Mouse (Mus musculus): ENCODE measurements at regions not wholly inside any gene's neighbourhood (a gene's known extent, or its start where the extent isn't known, plus 50 kb on each side); places are given as distances from the start of the nearest gene placed in this dataset.

DNA sequence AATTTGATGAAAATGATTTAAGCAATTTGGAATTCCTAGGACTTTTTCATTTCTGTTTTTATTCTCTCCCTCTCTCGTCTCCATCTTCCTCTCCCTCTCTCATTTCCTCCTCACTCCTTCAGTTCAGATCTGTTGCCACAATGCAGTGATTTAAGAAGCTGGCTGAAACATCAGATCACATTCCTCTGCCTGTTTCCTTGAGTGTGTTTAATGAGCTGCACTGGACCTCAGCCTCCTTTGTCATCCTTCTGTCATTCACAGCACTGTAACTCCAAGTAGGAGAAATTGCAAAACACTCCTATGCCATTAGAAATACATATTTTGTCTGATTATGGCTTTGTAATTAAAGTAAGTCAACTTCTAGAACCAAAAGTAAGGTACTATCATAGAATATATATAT lies 103.5 kb upstream of the Mdga2 start:
- WGBS = 17% methylated on average over 1 of the region's 1 CpGs
- no peak overlapping the region for H3K27ac ChIP-seq (ENCODE audit: low read length)
- no peak overlapping the region for H3K4me2 ChIP-seq (ENCODE audit: low read length)

DNA sequence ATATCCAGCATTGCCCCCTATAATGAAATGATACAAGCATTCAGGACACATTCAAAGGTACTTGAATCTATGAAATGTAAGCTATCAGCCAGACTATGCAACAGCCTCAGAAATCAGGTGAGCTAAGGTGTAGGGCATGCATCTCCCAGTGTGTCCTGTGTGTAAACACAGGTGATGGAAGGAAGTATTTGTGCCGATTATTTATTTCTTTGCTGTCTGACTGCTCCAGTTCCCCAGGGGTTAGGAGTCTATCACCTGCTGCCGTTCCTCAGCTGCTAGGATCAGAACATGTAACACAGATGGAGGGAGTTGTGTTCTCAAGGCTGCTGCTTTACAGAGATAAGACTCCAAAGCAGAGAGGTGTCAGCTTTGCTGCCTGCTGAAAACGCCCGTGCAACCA lies 103.0 kb upstream of the Mdga2 start:
- no peak overlapping the region for H3K9ac ChIP-seq (replicated peaks; ENCODE audit: low read depth, low read length)
- H3K9me3 ChIP-seq (ENCODE audit: control insufficient read depth, low read length) = no peaks in the 10 kb centered on the region
- H3K4me1 ChIP-seq (replicated peaks; ENCODE audit: control insufficient read depth, insufficient read depth, low read length) = no peaks in the 10 kb centered on the region
- H3K36me3 ChIP-seq (ENCODE audit: control insufficient read depth, insufficient read depth) = no peaks in the 10 kb centered on the region
- no peak for ATAC-seq
- H3K27me3 ChIP-seq (replicated peaks; ENCODE audit: control insufficient read depth, insufficient read depth, low read length) = no peaks in the 10 kb centered on the region
- 63% methylated on average over 4 of the region's 4 CpGs for WGBS
- H3K4me2 ChIP-seq (ENCODE audit: low read length) = no peak overlapping the region
- no peak overlapping the region for H3K4me3 ChIP-seq (replicated peaks; ENCODE audit: low read length)
- H3K27ac ChIP-seq (ENCODE audit: low read length) = no peak overlapping the region

More for the DNA sequence above, 103.5 kb upstream of the Mdga2 start:
- Histone ChIP-seq H3K36me3 (ENCODE audit: control insufficient read depth, insufficient read depth) (no peaks in the 10 kb centered on the region), H3K9ac (replicated peaks; ENCODE audit: low read depth, low read length) (no peak overlapping the region), H3K4me3 (replicated peaks; ENCODE audit: low read length) (no peak overlapping the region), H3K27me3 (replicated peaks; ENCODE audit: control insufficient read depth, insufficient read depth, low read length) (no peaks in the 10 kb centered on the region), H3K4me1 (replicated peaks; ENCODE audit: control insufficient read depth, insufficient read depth, low read length) (no peaks in the 10 kb centered on the region), H3K9me3 (ENCODE audit: control insufficient read depth, low read length) (no peaks in the 10 kb centered on the region)
- ATAC-seq = no peak

- H3K4me3 ChIP-seq (replicated peaks; ENCODE audit: low read length) = no peak overlapping the region
- no peak overlapping the region for H3K9ac ChIP-seq (replicated peaks; ENCODE audit: low read depth, low read length)
- no peaks in the 10 kb centered on the region for H3K36me3 ChIP-seq (ENCODE audit: control insufficient read depth, insufficient read depth)
- no peak overlapping the region for H3K27ac ChIP-seq (ENCODE audit: low read length)
- H3K4me1 ChIP-seq (replicated peaks; ENCODE audit: control insufficient read depth, insufficient read depth, low read length) = no peaks in the 10 kb centered on the region
- H3K9me3 ChIP-seq (ENCODE audit: control insufficient read depth, low read length) = no peaks in the 10 kb centered on the region
- no peaks in the 10 kb centered on the region for H3K27me3 ChIP-seq (replicated peaks; ENCODE audit: control insufficient read depth, insufficient read depth, low read length)
- 84% methylated on average over 2 of the region's 2 CpGs for WGBS
- no peak for ATAC-seq
- no peak overlapping the region for H3K4me2 ChIP-seq (ENCODE audit: low read length)
Measured at GRCm38 (mm10) chr12:67318687-67319086, 96.3 kb upstream of the Mdga2 start.

DNA sequence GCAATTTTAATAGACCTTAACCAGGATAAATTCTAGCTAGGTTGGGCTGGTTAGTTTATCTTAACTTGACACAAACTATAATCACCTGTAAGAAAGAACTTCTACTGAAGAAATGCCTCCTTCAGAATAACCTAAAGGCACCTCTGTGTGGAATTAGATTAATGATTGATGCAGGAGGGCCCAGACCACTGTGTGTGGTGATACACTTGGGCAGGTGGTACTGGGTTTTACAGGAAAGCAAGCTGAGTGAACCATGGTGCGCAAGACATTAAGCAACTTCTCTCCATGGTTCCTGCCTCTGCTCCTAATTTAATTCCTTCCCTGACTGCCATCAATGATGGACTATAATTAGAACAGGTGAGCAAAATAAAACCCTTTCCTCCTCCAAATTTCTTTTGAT lies 77.9 kb upstream of the Mdga2 start:
- H3K27me3 ChIP-seq (replicated peaks; ENCODE audit: control insufficient read depth, insufficient read depth, low read length) = no peaks in the 10 kb centered on the region
- no peaks in the 10 kb centered on the region for H3K4me1 ChIP-seq (replicated peaks; ENCODE audit: control insufficient read depth, insufficient read depth, low read length)
- no peak overlapping the region for H3K9ac ChIP-seq (replicated peaks; ENCODE audit: low read depth, low read length)
- no peak overlapping the region for H3K27ac ChIP-seq (ENCODE audit: low read length)
- H3K36me3 ChIP-seq (ENCODE audit: control insufficient read depth, insufficient read depth) = no peaks in the 10 kb centered on the region
- 100% methylated on average over 1 of the region's 1 CpGs for WGBS
- ATAC-seq = no peak
- no peak overlapping the region for H3K4me3 ChIP-seq (replicated peaks; ENCODE audit: low read length)
- no peak overlapping the region for H3K4me2 ChIP-seq (ENCODE audit: low read length)
- no peaks in the 10 kb centered on the region for H3K9me3 ChIP-seq (ENCODE audit: control insufficient read depth, low read length)

- H3K9ac ChIP-seq (replicated peaks; ENCODE audit: low read depth, low read length) = no peak overlapping the region
- 90% methylated on average over 2 of the region's 2 CpGs for WGBS
Measured at GRCm38 (mm10) chr12:67290054-67290453, 67.7 kb upstream of the Mdga2 start.

DNA sequence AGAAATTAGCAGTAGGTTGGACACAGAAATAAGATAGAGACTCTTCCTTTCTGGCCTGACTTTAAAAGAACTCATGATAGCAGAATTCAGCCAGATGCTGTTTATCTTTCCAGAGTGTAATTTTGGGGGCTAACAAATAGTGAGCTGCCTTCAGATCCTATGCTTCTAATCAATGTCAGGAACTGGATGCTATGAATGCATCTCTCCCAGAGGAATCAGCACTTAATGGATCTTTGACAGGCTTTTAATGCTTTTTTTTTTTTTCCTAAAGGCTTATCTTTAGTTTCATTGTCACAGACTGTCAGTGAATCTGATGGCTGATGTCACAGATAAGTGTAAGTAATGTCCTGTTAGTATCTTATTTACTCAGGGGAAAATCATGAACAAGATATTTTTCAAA lies 50.5 kb upstream of the Mdga2 start:
- H3K36me3 ChIP-seq (ENCODE audit: control insufficient read depth, insufficient read depth) = no peaks in the 10 kb centered on the region
- no peaks in the 10 kb centered on the region for H3K27me3 ChIP-seq (replicated peaks; ENCODE audit: control insufficient read depth, insufficient read depth, low read length)
- H3K4me1 ChIP-seq (replicated peaks; ENCODE audit: control insufficient read depth, insufficient read depth, low read length) = peaks cover 4% of the 10 kb centered on the region
- H3K4me3 ChIP-seq (replicated peaks; ENCODE audit: low read length) = no peak overlapping the region
- no peaks in the 10 kb centered on the region for H3K9me3 ChIP-seq (ENCODE audit: control insufficient read depth, low read length)
- no peak overlapping the region for H3K4me2 ChIP-seq (ENCODE audit: low read length)
- no peak overlapping the region for H3K9ac ChIP-seq (replicated peaks; ENCODE audit: low read depth, low read length)
- peak; percentile 73 for ATAC-seq
- no peak overlapping the region for H3K27ac ChIP-seq (ENCODE audit: low read length)

More at GRCm38 (mm10) chr12:67290054-67290453, 67.7 kb upstream of the Mdga2 start:
- H3K27ac ChIP-seq (ENCODE audit: low read length) = no peak overlapping the region
- no peaks in the 10 kb centered on the region for H3K4me1 ChIP-seq (replicated peaks; ENCODE audit: control insufficient read depth, insufficient read depth, low read length)
- no peaks in the 10 kb centered on the region for H3K36me3 ChIP-seq (ENCODE audit: control insufficient read depth, insufficient read depth)
- H3K4me3 ChIP-seq (replicated peaks; ENCODE audit: low read length) = no peak overlapping the region
- H3K4me2 ChIP-seq (ENCODE audit: low read length) = no peak overlapping the region
- ATAC-seq = no peak
- H3K27me3 ChIP-seq (replicated peaks; ENCODE audit: control insufficient read depth, insufficient read depth, low read length) = no peaks in the 10 kb centered on the region
- no peaks in the 10 kb centered on the region for H3K9me3 ChIP-seq (ENCODE audit: control insufficient read depth, low read length)

DNA sequence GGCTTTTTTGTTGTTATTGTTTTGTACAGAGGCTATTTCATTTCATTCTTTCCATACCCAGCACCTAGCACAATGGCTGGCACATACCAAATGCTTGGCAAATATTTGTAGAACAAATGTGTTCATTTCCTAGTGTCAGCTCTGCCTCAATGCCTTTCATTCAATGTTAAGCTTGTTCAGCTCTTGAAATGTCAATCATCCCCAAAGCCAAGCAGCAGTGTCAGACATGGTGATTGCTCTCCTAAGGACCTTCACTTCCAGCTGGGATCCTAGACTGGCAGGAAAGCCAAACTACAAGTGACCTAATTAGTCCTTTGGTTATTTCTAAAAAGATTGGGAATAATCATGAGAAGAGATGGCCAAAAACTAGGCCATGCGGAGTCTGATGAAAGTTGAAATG lies 50.0 kb upstream of the Mdga2 start:
- Histone ChIP-seq H3K9ac (replicated peaks; ENCODE audit: low read depth, low read length) (no peak overlapping the region), H3K4me1 (replicated peaks; ENCODE audit: control insufficient read depth, insufficient read depth, low read length) (peaks cover 4% of the 10 kb centered on the region), H3K27ac (ENCODE audit: low read length) (no peak overlapping the region), H3K4me2 (ENCODE audit: low read length) (no peak overlapping the region), H3K4me3 (replicated peaks; ENCODE audit: low read length) (no peak overlapping the region), H3K9me3 (ENCODE audit: control insufficient read depth, low read length) (no peaks in the 10 kb centered on the region), H3K27me3 (replicated peaks; ENCODE audit: control insufficient read depth, insufficient read depth, low read length) (no peaks in the 10 kb centered on the region), H3K36me3 (ENCODE audit: control insufficient read depth, insufficient read depth) (no peaks in the 10 kb centered on the region)
- ATAC-seq = peak; percentile 95
- WGBS = 27% methylated on average over 1 of the region's 1 CpGs
